Mouse (Mus musculus) embryo, embryonic 10.5 days (tissue): ENCODE results near the gene Akap11.

Experiments
- DNase-seq: peaks from one replicate; pipeline ENCODE4 v3.0.0-alpha.2; 2015; ENCODE audit warnings: low spot score

Gene Akap11

GRCm38 (mm10) chr14:78448017-78448416 lies 88.6 kb downstream of the Akap11 start:
- DNase-seq = no peak

GRCm38 (mm10) chr14:78447542-78447941 lies 89.1 kb downstream of the Akap11 start:
- no peak for DNase-seq
